Mouse (Mus musculus) spleen, adult 2 months (tissue): ENCODE data around the gene Zc2hc1b.

Source experiments
- CTCF ChIP-seq: fragments of 200-500 bp; IDR thresholded peaks from 2 replicates; pipeline ENCODE4 v1.5.1; 2011; ENCODE audit warnings: mild to moderate bottlenecking, inconsistent platforms; ENCODE audit not compliant: insufficient read depth, insufficient read length, insufficient replicate concordance; ENCODE audit errors: extremely low read depth
- POLR2A ChIP-seq: fragments of 200-500 bp; IDR thresholded peaks from 2 replicates; pipeline ENCODE4 v1.6.1; 2011; ENCODE audit warnings: low read depth, low read length, inconsistent platforms

DNA sequence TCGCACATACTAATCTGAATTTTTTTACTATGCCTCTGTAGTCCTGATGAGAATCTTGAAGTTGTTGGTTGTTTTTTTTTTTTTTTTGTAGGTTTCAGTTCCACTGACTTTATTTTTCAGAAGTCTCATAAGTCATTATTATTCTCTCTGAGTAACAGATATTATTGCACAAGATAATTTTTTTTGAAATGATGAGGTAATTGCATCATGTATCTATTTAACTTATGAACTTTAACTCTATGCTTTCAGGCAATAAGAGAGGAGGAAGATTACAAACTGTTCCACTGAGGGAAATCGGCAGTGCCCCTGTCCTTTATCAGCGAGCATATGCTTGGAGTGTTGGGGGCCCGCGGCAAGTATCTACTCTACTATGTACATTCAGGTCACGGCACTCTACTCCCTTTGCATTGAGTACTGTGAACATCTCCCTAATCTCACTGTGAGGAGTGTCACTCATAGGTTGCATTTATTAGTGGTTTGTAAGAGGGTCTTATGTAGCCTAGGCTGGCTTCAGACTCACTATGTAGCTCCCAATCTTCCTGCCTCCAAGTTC, 24.0 kb upstream of the Zc2hc1b start:
- TF ChIP-seq CTCF = no peak
- TF ChIP-seq POLR2A = no peak
